Mouse (Mus musculus) E14TG2a.4 (cell line): ENCODE data around the gene Bace2.

Source experiments
- CTCF ChIP-seq: conservative IDR thresholded peaks from 2 replicates; pipeline ENCODE4 v1.5.1; 2014; ENCODE audit warnings: low read length
- NANOG ChIP-seq: IDR thresholded peaks from 2 replicates; pipeline ENCODE4 v1.6.1; 2014; ENCODE audit warnings: borderline replicate concordance, low read length, mixed read lengths

- no peak for TF ChIP-seq CTCF
- no peak for TF ChIP-seq NANOG
Measured at GRCm38 (mm10) chr16:97438191-97438590, 81.6 kb downstream of the Bace2 start.
